Mouse (Mus musculus): ENCODE measurements around the gene Dph2.

DNA sequence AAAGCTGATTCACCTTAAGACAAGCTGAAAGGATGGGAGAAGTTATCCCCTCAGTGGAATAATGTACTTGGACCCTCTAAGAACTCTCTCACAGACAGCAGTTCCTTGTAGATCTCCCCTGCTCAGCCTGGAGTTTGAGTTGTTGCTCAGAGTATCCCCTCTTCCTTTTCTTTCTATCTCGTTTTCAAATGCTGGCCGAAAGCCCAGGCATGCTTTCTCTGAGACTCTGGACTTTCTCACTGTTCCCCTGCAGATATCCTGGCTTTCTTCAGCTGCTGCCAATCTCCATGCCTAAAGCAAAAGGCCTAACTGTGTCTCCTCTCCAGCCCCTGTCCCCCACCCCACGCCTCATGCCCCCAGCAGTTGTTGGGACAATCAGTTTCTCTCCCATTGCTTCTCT is 26.4 kb upstream of the Dph2 start:
- TF ChIP-seq CTCF (IDR thresholded peaks at IDR 0.05) (no peak), EP300 (IDR thresholded peaks at IDR 0.05) (no peak)

Data from lung, postnatal 0 days (tissue).